In the genomic region with DNA sequence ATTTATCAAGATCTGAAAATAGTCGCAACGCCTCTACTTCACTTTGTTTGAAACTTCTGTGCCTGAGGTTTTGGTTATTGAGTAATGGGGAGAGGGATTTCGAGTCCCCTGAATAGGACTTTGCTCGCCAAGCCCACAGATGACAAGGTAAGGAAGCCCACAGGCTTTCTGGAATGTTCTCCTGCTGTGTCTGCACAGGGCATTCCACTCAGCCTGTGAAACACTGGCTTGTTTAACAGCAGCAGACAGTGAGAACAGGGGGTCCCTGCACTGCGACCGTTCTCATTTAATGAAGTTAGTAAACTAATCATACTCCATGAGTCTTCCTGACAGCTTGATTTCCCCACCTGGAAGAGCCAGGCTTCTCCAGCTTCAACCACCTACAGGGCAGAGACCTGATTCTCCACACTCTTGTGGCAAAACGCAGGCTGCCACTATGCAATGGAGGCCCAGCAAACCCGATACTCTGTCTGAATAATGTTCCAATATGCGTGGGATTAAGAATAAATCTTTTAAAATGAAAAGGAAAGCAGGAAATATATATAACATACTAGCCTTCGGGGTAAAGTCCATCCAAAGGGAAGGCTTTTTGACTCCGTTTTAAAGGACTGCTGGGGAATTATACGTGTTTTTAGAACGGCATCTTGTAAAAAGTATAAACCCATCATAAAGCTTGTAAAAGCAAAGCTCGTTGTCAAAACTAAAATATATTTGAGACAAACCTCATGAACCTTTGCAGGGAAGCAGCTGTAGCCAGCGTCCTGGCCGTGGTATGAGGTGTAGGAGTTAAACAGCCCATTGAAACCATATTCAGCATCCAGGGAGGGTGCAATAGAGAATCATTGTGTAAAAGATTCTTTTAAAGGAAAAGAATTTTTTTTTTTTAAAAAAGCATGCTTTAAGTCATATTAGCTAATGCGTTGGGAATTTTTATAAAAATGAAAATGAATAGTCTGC, we compare ENCODE assay signal across 26 mouse cellular contexts.
DNase-seq lines count a peak whose midpoint lies in the region; ATAC-seq and TF ChIP-seq lines count a peak whose summit lies in the region.
"Had no signal": no experiment of that assay in that cellular context is flagged by ENCODE, and none has a peak within 500 bp of the region (broad histone marks: within the 10 kb centered on the region; RNA-seq: fewer than 3 reads in every experiment).

No protein-coding gene starts in this region.

- H3K9ac ChIP-seq in embryonic facial prominence, embryonic 13.5 days, result no peak overlapping the region
- no peak overlapping the region for H3K9ac ChIP-seq in neural tube, embryonic 11.5 days (ENCODE audit: low read length)
- no peak overlapping the region for H3K9ac ChIP-seq in neural tube, embryonic 15.5 days (replicated peaks)
- H3K9ac ChIP-seq in limb, embryonic 13.5 days, result no peak overlapping the region
- no peak overlapping the region for H3K9ac ChIP-seq in liver, postnatal 0 days (replicated peaks)
- H3K9ac ChIP-seq: heart, embryonic 12.5 days; hindbrain, embryonic 15.5 days; intestine, embryonic 15.5 days; liver, embryonic 13.5 days; lung, embryonic 14.5 days; neural tube, embryonic 13.5 days had no signal

- no peak overlapping the region for H3K4me3 ChIP-seq in embryonic facial prominence, embryonic 13.5 days
- H3K4me3 ChIP-seq in embryonic facial prominence, embryonic 10.5 days, result no peak overlapping the region
- H3K4me3 ChIP-seq in neural tube, embryonic 11.5 days (ENCODE audit: low read depth, low read length), result no peak overlapping the region
- no peak overlapping the region for H3K4me3 ChIP-seq in neural tube, embryonic 15.5 days (replicated peaks)
- no peak overlapping the region for H3K4me3 ChIP-seq in limb, embryonic 13.5 days
- no peak overlapping the region for H3K4me3 ChIP-seq in liver, postnatal 0 days (ENCODE audit: low read depth, low read length)
- H3K4me3 ChIP-seq: heart, embryonic 12.5 days; hindbrain, embryonic 15.5 days; intestine, embryonic 15.5 days; left cerebral cortex, adult 2 months; liver, embryonic 13.5 days; megakaryocyte, embryonic 14.5 days; neural tube, embryonic 13.5 days had no signal

- no peaks in the 10 kb centered on the region for H3K27me3 ChIP-seq in embryonic facial prominence, embryonic 13.5 days
- no peaks in the 10 kb centered on the region for H3K27me3 ChIP-seq in embryonic facial prominence, embryonic 10.5 days (replicated peaks; ENCODE audit: low read depth, poor library complexity, severe bottlenecking)
- H3K27me3 ChIP-seq in neural tube, embryonic 11.5 days (ENCODE audit: control insufficient read depth, insufficient read depth, low read length), result no peaks in the 10 kb centered on the region
- H3K27me3 ChIP-seq in neural tube, embryonic 15.5 days (replicated peaks), result no peaks in the 10 kb centered on the region
- no peaks in the 10 kb centered on the region for H3K27me3 ChIP-seq in limb, embryonic 13.5 days
- H3K27me3 ChIP-seq in liver, postnatal 0 days (ENCODE audit: insufficient read depth, low read length), result no peaks in the 10 kb centered on the region
- H3K27me3 ChIP-seq: heart, embryonic 12.5 days; hindbrain, embryonic 15.5 days; intestine, embryonic 15.5 days; liver, embryonic 13.5 days; megakaryocyte, embryonic 14.5 days; neural tube, embryonic 13.5 days had no signal

- no peak for TF ChIP-seq EP300 in liver, postnatal 0 days (IDR thresholded peaks at IDR 0.05; ENCODE audit: low read depth)

- no peak for DNase-seq in embryonic facial prominence, embryonic 10.5 days (ENCODE audit: low spot score)
- DNase-seq in neural tube, embryonic 11.5 days (ENCODE audit: low spot score), result peak; percentile 15
- no peak for DNase-seq in liver, postnatal 0 days
- no peak for DNase-seq in lung, postnatal 10 days
- DNase-seq: adrenal gland, adult 2 months; cerebellum, adult 2 months; gastrocnemius, postnatal 10 days; heart, postnatal 10 days; kidney, adult 8-10 months; kidney, postnatal 10 days; liver, embryonic 13.5 days; lung, embryonic 14.5 days; lung, postnatal 36 days; midbrain, embryonic 14.5 days; thymus, adult 18-20 months; thymus, postnatal 36 days had no signal

- TF ChIP-seq CTCF in liver, postnatal 0 days (IDR thresholded peaks at IDR 0.05; ENCODE audit: low read depth), result no peak

- WGBS in embryonic facial prominence, embryonic 13.5 days, result 62% methylated on average over 17 of the region's 17 CpGs
- WGBS in embryonic facial prominence, embryonic 10.5 days, result 84% methylated on average over 17 of the region's 17 CpGs
- WGBS in neural tube, embryonic 11.5 days, result 70% methylated on average over 17 of the region's 17 CpGs
- WGBS in neural tube, embryonic 15.5 days, result 73% methylated on average over 17 of the region's 17 CpGs
- WGBS in limb, embryonic 13.5 days, result 31% methylated on average over 17 of the region's 17 CpGs
- WGBS in liver, postnatal 0 days (ENCODE audit: insufficient replicate concordance), result 75% methylated on average over 17 of the region's 17 CpGs

- peak overlapping the region; percentile 5 for H3K4me2 ChIP-seq in embryonic facial prominence, embryonic 13.5 days
- no peak overlapping the region for H3K4me2 ChIP-seq in neural tube, embryonic 11.5 days (ENCODE audit: low read depth)
- H3K4me2 ChIP-seq in neural tube, embryonic 15.5 days, result no peak overlapping the region
- H3K4me2 ChIP-seq in limb, embryonic 13.5 days (replicated peaks), result peak overlapping the region; percentile 42
- no peak overlapping the region for H3K4me2 ChIP-seq in liver, postnatal 0 days (ENCODE audit: low read depth, low read length)
- H3K4me2 ChIP-seq: heart, embryonic 12.5 days; hindbrain, embryonic 15.5 days; intestine, embryonic 15.5 days; liver, embryonic 13.5 days; lung, embryonic 14.5 days; neural tube, embryonic 13.5 days had no signal

- no peaks in the 10 kb centered on the region for H3K9me3 ChIP-seq in embryonic facial prominence, embryonic 13.5 days
- no peaks in the 10 kb centered on the region for H3K9me3 ChIP-seq in embryonic facial prominence, embryonic 10.5 days
- H3K9me3 ChIP-seq in neural tube, embryonic 11.5 days (ENCODE audit: control insufficient read depth, low read length), result no peaks in the 10 kb centered on the region
- no peaks in the 10 kb centered on the region for H3K9me3 ChIP-seq in neural tube, embryonic 15.5 days (replicated peaks)
- H3K9me3 ChIP-seq in limb, embryonic 13.5 days, result no peaks in the 10 kb centered on the region
- H3K9me3 ChIP-seq in liver, postnatal 0 days (ENCODE audit: low read length), result no peaks in the 10 kb centered on the region
- H3K9me3 ChIP-seq: heart, embryonic 12.5 days; hindbrain, embryonic 15.5 days; intestine, embryonic 15.5 days; liver, embryonic 13.5 days; neural tube, embryonic 13.5 days had no signal

- peaks cover 5% of the 10 kb centered on the region for H3K4me1 ChIP-seq in embryonic facial prominence, embryonic 13.5 days
- no peaks in the 10 kb centered on the region for H3K4me1 ChIP-seq in embryonic facial prominence, embryonic 10.5 days
- H3K4me1 ChIP-seq in neural tube, embryonic 11.5 days (ENCODE audit: control insufficient read depth, insufficient read depth, low read length), result no peaks in the 10 kb centered on the region
- H3K4me1 ChIP-seq in neural tube, embryonic 15.5 days, result no peaks in the 10 kb centered on the region
- H3K4me1 ChIP-seq in limb, embryonic 13.5 days, result peaks cover 14% of the 10 kb centered on the region
- H3K4me1 ChIP-seq in liver, postnatal 0 days (ENCODE audit: insufficient read depth), result no peaks in the 10 kb centered on the region
- H3K4me1 ChIP-seq: heart, embryonic 12.5 days; intestine, embryonic 15.5 days; liver, embryonic 13.5 days; megakaryocyte, embryonic 14.5 days had no signal

- peak overlapping the region; percentile 24; the same call in 1 of the 2 replicates for H3K27ac ChIP-seq in embryonic facial prominence, embryonic 13.5 days
- H3K27ac ChIP-seq in embryonic facial prominence, embryonic 10.5 days (replicated peaks), result no peak overlapping the region
- H3K27ac ChIP-seq in neural tube, embryonic 11.5 days (ENCODE audit: low read depth, low read length), result no peak overlapping the region
- no peak overlapping the region for H3K27ac ChIP-seq in neural tube, embryonic 15.5 days (replicated peaks)
- H3K27ac ChIP-seq in limb, embryonic 13.5 days, result peak overlapping the region; percentile 52; the same call in 1 of the 2 replicates
- no peak overlapping the region for H3K27ac ChIP-seq in liver, postnatal 0 days (ENCODE audit: low read depth)
- H3K27ac ChIP-seq: hindbrain, embryonic 15.5 days; intestine, embryonic 15.5 days; left cerebral cortex, adult 2 months; liver, embryonic 13.5 days; neural tube, embryonic 13.5 days had no signal

- ATAC-seq in embryonic facial prominence, embryonic 13.5 days (ENCODE audit: insufficient number of reproducible peaks, insufficient read depth, low FRiP score, low TSS enrichment, low read depth), result no peak
- ATAC-seq in neural tube, embryonic 11.5 days (ENCODE audit: insufficient read depth, low FRiP score, low TSS enrichment), result no peak
- ATAC-seq in neural tube, embryonic 15.5 days (ENCODE audit: low FRiP score), result no peak; the same call in 1 of the 2 replicates
- ATAC-seq in limb, embryonic 13.5 days (ENCODE audit: low FRiP score, low read depth), result peak; percentile 82
- no peak for ATAC-seq in liver, postnatal 0 days
- ATAC-seq: forebrain, embryonic 14.5 days; intestine, embryonic 15.5 days had no signal

- H3K36me3 ChIP-seq in embryonic facial prominence, embryonic 13.5 days, result no peaks in the 10 kb centered on the region
- H3K36me3 ChIP-seq in embryonic facial prominence, embryonic 10.5 days (replicated peaks), result no peaks in the 10 kb centered on the region
- H3K36me3 ChIP-seq in neural tube, embryonic 11.5 days (ENCODE audit: control insufficient read depth, insufficient read depth, low read length), result no peaks in the 10 kb centered on the region
- no peaks in the 10 kb centered on the region for H3K36me3 ChIP-seq in neural tube, embryonic 15.5 days
- no peaks in the 10 kb centered on the region for H3K36me3 ChIP-seq in limb, embryonic 13.5 days
- no peaks in the 10 kb centered on the region for H3K36me3 ChIP-seq in liver, postnatal 0 days (replicated peaks; ENCODE audit: insufficient read depth, low read length)
- H3K36me3 ChIP-seq: heart, embryonic 12.5 days; hindbrain, embryonic 15.5 days; intestine, embryonic 15.5 days; liver, embryonic 13.5 days; neural tube, embryonic 13.5 days had no signal

Comparison
In these comparisons a context has a peak if more than half of its experiments do, and no peak if none do; other contexts are left out.
1. H3K27ac ChIP-seq: peak in embryonic facial prominence, embryonic 13.5 days (single experiment) and limb, embryonic 13.5 days (single experiment); none in embryonic facial prominence, embryonic 10.5 days (single experiment), neural tube, embryonic 11.5 days (single experiment), neural tube, embryonic 15.5 days (single experiment) and liver, postnatal 0 days (single experiment).
2. H3K4me2 ChIP-seq: peak in embryonic facial prominence, embryonic 13.5 days (single experiment) and limb, embryonic 13.5 days (single experiment); none in neural tube, embryonic 11.5 days (single experiment), neural tube, embryonic 15.5 days (single experiment) and liver, postnatal 0 days (single experiment).